Mouse (Mus musculus) midbrain, embryonic 13.5 days (tissue): ENCODE measurements at regions not wholly inside any gene's neighbourhood (a gene's known extent, or its start where the extent isn't known, plus 50 kb on each side); places are given as distances from the start of the nearest gene placed in this dataset.

Experiments
- ATAC-seq: fragments of 200-750 bp; cut with Nextera tagmentation; 2 replicates; pipeline ENCODE4 v1.8.0; 2017; ENCODE audit warnings: mild to moderate bottlenecking, moderate TSS enrichment, moderate library complexity
- H3K27ac ChIP-seq: fragments of 300-500 bp; sonication (generic); 2 replicates; pipeline ENCODE4 v1.5.1; 2015; ENCODE audit warnings: inconsistent platforms, mild to moderate bottlenecking, moderate library complexity
- H3K27me3 ChIP-seq: fragments of 300-500 bp; sonication (generic); 2 replicates; pipeline ENCODE4 v1.6.1; 2015; ENCODE audit warnings: mild to moderate bottlenecking, inconsistent platforms
- H3K36me3 ChIP-seq: fragments of 300-500 bp; sonication (generic); 2 replicates; pipeline ENCODE4 v1.6.1; 2015; ENCODE audit warnings: mild to moderate bottlenecking, inconsistent platforms
- H3K4me1 ChIP-seq: fragments of 300-500 bp; sonication (generic); replicated peaks from 2 replicates; pipeline ENCODE4 v1.6.1; 2015; ENCODE audit warnings: inconsistent platforms
- H3K4me2 ChIP-seq: fragments of 300-500 bp; sonication (generic); replicated peaks from 2 replicates; pipeline ENCODE4 v1.6.1; 2015; ENCODE audit warnings: moderate library complexity, mild to moderate bottlenecking, inconsistent platforms
- H3K4me3 ChIP-seq: fragments of 300-500 bp; sonication (generic); replicated peaks from 2 replicates; pipeline ENCODE4 v1.5.1; 2015; ENCODE audit warnings: mild to moderate bottlenecking, inconsistent platforms
- H3K9ac ChIP-seq: fragments of 300-500 bp; sonication (generic); replicated peaks from 2 replicates; pipeline ENCODE4 v1.6.1; 2015; ENCODE audit warnings: mild to moderate bottlenecking, inconsistent platforms
- H3K9me3 ChIP-seq: fragments of 300-500 bp; sonication (generic); 2 replicates; pipeline ENCODE4 v1.6.1; 2016; ENCODE audit warnings: mild to moderate bottlenecking, inconsistent platforms
- WGBS: fragments of 180-500 bp; shearing (Covaris S2); methylation state at CpG from one replicate; pipeline ENCODE4 v1.1.7; 2015; 5-methylcytosine and 5-hydroxymethylcytosine counted together

GRCm38 (mm10) chr14:114001377-114001776 lies 687.0 kb downstream of the Tpm3-rs7 start:
- no peak for ATAC-seq
- Histone ChIP-seq H3K27me3 (no peaks in the 10 kb centered on the region), H3K4me3 (no peak overlapping the region), H3K36me3 (no peaks in the 10 kb centered on the region), H3K9ac (no peak overlapping the region), H3K27ac (no peak overlapping the region), H3K4me2 (no peak overlapping the region), H3K4me1 (no peaks in the 10 kb centered on the region), H3K9me3 (no peaks in the 10 kb centered on the region)
- WGBS = 86% methylated on average over 3 of the region's 3 CpGs

- H3K4me1 ChIP-seq = no peaks in the 10 kb centered on the region
- 97% methylated on average over 1 of the region's 1 CpGs for WGBS
- H3K9ac ChIP-seq = no peak overlapping the region
- H3K9me3 ChIP-seq = no peaks in the 10 kb centered on the region
- no peaks in the 10 kb centered on the region for H3K27me3 ChIP-seq
- no peak overlapping the region for H3K4me2 ChIP-seq
- no peak overlapping the region for H3K4me3 ChIP-seq
- no peak overlapping the region for H3K27ac ChIP-seq
- H3K36me3 ChIP-seq = no peaks in the 10 kb centered on the region
- no peak for ATAC-seq
Observed at GRCm38 (mm10) chr14:114002420-114002819, 688.0 kb downstream of the Tpm3-rs7 start.

- no peak overlapping the region for H3K27ac ChIP-seq
- H3K4me1 ChIP-seq = no peaks in the 10 kb centered on the region
- H3K9ac ChIP-seq = no peak overlapping the region
- no peak overlapping the region for H3K4me2 ChIP-seq
- 0 out of 2 replicates have a peak, but pooled peaks cover 4% of the 10 kb centered on the region for H3K9me3 ChIP-seq
- WGBS = 74% methylated on average over 1 of the region's 1 CpGs
- no peak for ATAC-seq
- no peaks in the 10 kb centered on the region for H3K27me3 ChIP-seq
- no peak overlapping the region for H3K4me3 ChIP-seq
- H3K36me3 ChIP-seq = no peaks in the 10 kb centered on the region
Observed at GRCm38 (mm10) chr14:114037063-114037462, 722.7 kb downstream of the Tpm3-rs7 start.

DNA sequence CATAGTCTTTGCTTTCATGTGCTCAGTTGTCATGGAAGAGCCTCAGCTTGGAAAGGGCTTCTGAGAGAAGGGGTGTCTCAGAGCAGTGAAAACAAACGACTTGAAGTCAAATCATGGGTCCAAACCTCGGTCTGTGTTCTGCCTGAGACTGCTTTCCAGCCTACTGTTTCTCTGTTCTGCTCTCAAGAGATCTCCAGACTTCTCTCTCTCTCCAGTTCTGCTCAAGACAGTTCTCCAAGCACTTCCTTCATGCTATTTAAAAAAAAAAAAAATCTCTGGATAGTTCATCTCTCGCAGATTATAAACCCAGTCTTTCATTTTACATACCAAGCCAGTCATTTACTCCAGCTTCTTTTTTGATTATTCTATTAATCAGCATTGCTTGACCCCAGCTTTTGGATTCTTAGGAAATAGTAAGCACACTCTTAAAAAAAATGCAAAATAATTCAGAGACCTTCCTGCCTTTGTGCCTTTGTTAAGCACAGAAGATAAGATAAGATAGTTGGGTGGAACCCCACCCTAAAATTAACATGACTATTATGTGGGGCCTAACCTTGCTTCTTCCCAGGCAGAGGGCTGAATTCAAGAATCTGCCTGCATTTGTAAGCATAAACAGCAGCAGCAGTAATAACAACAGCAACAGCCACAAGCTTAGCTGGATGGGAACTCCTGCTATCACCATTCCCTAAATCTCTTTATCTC lies 724.4 kb downstream of the Tpm3-rs7 start:
- Histone ChIP-seq H3K9me3 (0 out of 2 replicates have a peak, but pooled peaks cover 4% of the 10 kb centered on the region), H3K36me3 (no peaks in the 10 kb centered on the region), H3K27ac (no peak overlapping the region), H3K4me1 (no peaks in the 10 kb centered on the region), H3K4me3 (no peak overlapping the region), H3K27me3 (no peaks in the 10 kb centered on the region), H3K4me2 (no peak overlapping the region), H3K9ac (no peak overlapping the region)
- no peak for ATAC-seq
- 56% methylated on average over 3 of the region's 3 CpGs for WGBS

DNA sequence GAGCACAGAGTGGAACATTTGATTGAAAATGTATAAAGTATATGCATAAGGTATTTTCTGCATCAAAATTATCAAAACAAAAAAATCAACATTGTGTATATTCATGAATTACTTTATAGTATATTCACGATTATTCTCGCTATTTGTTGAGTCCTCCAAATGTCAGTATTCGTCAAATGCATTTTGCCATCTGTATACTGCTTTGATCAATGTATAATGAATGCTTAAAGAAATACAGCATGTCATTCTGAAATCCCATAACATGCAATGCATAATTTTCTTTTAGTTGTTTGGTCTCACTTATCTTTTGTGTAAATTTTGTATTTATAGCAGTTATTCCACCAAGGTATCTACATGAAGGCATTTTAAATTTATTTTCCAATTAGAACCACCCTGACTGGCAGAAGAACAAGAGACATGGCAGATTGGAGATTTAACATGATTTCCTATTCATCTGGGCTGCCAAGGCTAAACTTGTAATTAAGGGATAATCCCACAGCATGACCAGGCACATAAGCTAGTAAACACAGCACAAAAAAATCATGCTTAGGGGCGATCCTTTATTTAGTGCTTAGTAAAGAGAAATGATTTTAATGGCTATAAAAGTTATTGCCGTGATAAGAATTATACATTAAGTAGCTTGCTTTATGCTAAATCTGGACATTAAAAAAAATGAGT lies 739.3 kb downstream of the Tpm3-rs7 start:
- 0 out of 2 replicates have a peak, but pooled peaks cover 3% of the 10 kb centered on the region for H3K4me1 ChIP-seq
- no peak overlapping the region for H3K9ac ChIP-seq
- no peak overlapping the region for H3K4me2 ChIP-seq
- H3K9me3 ChIP-seq = no peaks in the 10 kb centered on the region
- WGBS = 59% methylated on average over 5 of the region's 5 CpGs
- ATAC-seq = peak; percentile 62; the same call in 1 of the 2 replicates
- no peak overlapping the region for H3K4me3 ChIP-seq
- H3K36me3 ChIP-seq = no peaks in the 10 kb centered on the region
- no peak overlapping the region for H3K27ac ChIP-seq
- no peaks in the 10 kb centered on the region for H3K27me3 ChIP-seq

- Histone ChIP-seq H3K4me3 (no peak overlapping the region), H3K9ac (no peak overlapping the region), H3K27me3 (no peaks in the 10 kb centered on the region), H3K9me3 (no peaks in the 10 kb centered on the region), H3K4me2 (no peak overlapping the region), H3K27ac (no peak overlapping the region), H3K4me1 (0 out of 2 replicates have a peak, but pooled peaks cover 6% of the 10 kb centered on the region), H3K36me3 (no peaks in the 10 kb centered on the region)
- peak; percentile 55; the same call in 1 of the 2 replicates for ATAC-seq
- WGBS = 24% methylated on average over 2 of the region's 2 CpGs
Observed at GRCm38 (mm10) chr14:114061347-114061746, 746.9 kb downstream of the Tpm3-rs7 start.

GRCm38 (mm10) chr14:114062582-114062981 lies 748.2 kb downstream of the Tpm3-rs7 start:
- H3K36me3 ChIP-seq = no peaks in the 10 kb centered on the region
- no peak overlapping the region for H3K27ac ChIP-seq
- H3K27me3 ChIP-seq = no peaks in the 10 kb centered on the region
- ATAC-seq = no peak
- 0 out of 2 replicates have a peak, but pooled peaks cover 6% of the 10 kb centered on the region for H3K4me1 ChIP-seq
- H3K9ac ChIP-seq = no peak overlapping the region
- 25% methylated on average over 4 of the region's 4 CpGs for WGBS
- no peak overlapping the region for H3K4me2 ChIP-seq
- H3K4me3 ChIP-seq = no peak overlapping the region
- no peaks in the 10 kb centered on the region for H3K9me3 ChIP-seq

DNA sequence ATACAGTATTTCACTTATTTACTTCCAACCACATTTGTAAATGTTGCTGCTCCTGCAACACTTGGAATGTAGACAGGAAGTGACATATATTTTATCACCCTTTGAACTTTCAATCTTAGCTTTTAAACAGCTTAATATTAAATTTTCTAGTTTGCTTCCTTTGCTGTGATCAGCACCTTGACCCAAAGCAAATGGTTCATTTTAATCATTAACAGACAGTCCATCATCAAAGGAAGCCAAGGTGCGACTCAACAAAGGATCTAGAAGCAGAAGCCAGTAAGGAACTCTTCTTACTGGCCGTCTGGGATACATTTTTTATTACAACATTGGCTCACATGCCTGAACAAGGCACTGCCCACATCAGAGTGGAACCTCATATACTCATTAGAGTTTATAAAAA lies 758.8 kb downstream of the Tpm3-rs7 start:
- Histone ChIP-seq H3K4me3 (no peak overlapping the region), H3K4me1 (no peaks in the 10 kb centered on the region), H3K9ac (no peak overlapping the region), H3K36me3 (no peaks in the 10 kb centered on the region), H3K27me3 (no peaks in the 10 kb centered on the region), H3K9me3 (no peaks in the 10 kb centered on the region), H3K4me2 (no peak overlapping the region), H3K27ac (no peak overlapping the region)
- 82% methylated on average over 2 of the region's 2 CpGs for WGBS
- no peak for ATAC-seq

- H3K36me3 ChIP-seq = no peaks in the 10 kb centered on the region
- no peak overlapping the region for H3K4me2 ChIP-seq
- no peak for ATAC-seq
- 83% methylated on average over 4 of the region's 4 CpGs for WGBS
- H3K9ac ChIP-seq = no peak overlapping the region
- H3K4me1 ChIP-seq = no peaks in the 10 kb centered on the region
- H3K27me3 ChIP-seq = no peaks in the 10 kb centered on the region
- H3K4me3 ChIP-seq = no peak overlapping the region
- H3K27ac ChIP-seq = no peak overlapping the region
- no peaks in the 10 kb centered on the region for H3K9me3 ChIP-seq
Observed at GRCm38 (mm10) chr14:114074011-114074410, 759.6 kb downstream of the Tpm3-rs7 start.

DNA sequence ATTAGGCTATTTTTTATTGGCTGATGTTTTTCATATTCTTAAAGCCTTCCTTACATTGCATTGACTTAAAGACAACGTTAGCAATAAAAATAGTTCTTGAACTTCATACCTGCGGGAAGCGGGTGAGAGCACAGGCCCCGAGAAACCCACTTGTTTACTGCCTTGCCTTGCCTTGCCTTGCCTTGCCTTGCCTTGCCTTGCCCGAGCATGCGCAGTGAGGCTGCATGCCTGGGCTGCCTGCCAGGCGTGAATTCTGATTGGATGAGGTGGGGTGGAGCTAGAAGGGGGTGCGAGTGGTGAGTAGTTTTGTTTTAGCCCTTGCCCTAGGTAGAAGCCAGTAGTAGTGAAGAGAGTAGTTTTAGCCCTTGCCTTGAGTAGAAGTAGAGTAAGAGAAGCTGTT lies 792.4 kb downstream of the Tpm3-rs7 start:
- H3K4me3 ChIP-seq = no peak overlapping the region
- no peak overlapping the region for H3K9ac ChIP-seq
- no peak overlapping the region for H3K27ac ChIP-seq
- H3K27me3 ChIP-seq = no peaks in the 10 kb centered on the region
- H3K4me1 ChIP-seq = no peaks in the 10 kb centered on the region
- WGBS = 77% methylated on average over 8 of the region's 8 CpGs
- H3K9me3 ChIP-seq = no peaks in the 10 kb centered on the region
- H3K36me3 ChIP-seq = no peaks in the 10 kb centered on the region
- H3K4me2 ChIP-seq = no peak overlapping the region
- ATAC-seq = no peak

- Histone ChIP-seq H3K36me3 (no peaks in the 10 kb centered on the region), H3K27me3 (no peaks in the 10 kb centered on the region), H3K4me3 (no peak overlapping the region), H3K27ac (no peak overlapping the region), H3K9ac (no peak overlapping the region), H3K9me3 (no peaks in the 10 kb centered on the region; the same call in 1 of the 2 replicates), H3K4me1 (no peaks in the 10 kb centered on the region), H3K4me2 (no peak overlapping the region)
- no peak for ATAC-seq
- WGBS = 94% methylated on average over 2 of the region's 2 CpGs
Observed at GRCm38 (mm10) chr14:114128491-114128890, 814.1 kb downstream of the Tpm3-rs7 start.

DNA sequence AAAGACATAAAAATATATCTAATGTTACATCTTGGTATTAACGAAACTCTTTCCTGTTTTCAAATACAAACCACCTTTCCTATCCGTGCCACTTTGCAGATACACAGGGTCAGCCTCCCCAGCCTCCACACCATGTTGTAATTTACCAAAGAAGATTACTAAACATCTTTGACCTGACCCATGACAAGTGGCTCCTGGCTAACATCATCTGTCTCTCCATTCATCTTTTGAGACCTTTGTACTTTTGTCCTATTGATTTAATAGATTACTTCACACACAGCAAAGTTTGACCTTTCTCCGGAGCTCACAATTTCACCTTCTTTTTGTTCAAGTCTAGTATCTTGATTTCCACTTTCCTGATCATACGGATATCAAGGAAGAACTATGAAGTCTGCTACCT lies 851.6 kb downstream of the Tpm3-rs7 start:
- Histone ChIP-seq H3K9ac (no peak overlapping the region), H3K4me2 (no peak overlapping the region), H3K9me3 (no peaks in the 10 kb centered on the region), H3K27me3 (no peaks in the 10 kb centered on the region), H3K4me3 (no peak overlapping the region), H3K27ac (no peak overlapping the region), H3K4me1 (no peaks in the 10 kb centered on the region), H3K36me3 (no peaks in the 10 kb centered on the region)
- no peak for ATAC-seq
- 87% methylated on average over 4 of the region's 4 CpGs for WGBS
